Mouse (Mus musculus) spleen, adult 2 months (tissue): ENCODE data around the gene AY761185.

Experiments
- CTCF ChIP-seq: fragments of 200-500 bp; IDR thresholded peaks from 2 replicates; pipeline ENCODE4 v1.5.1; 2011; ENCODE audit warnings: mild to moderate bottlenecking, inconsistent platforms; ENCODE audit not compliant: insufficient read depth, insufficient read length, insufficient replicate concordance; ENCODE audit errors: extremely low read depth
- POLR2A ChIP-seq: fragments of 200-500 bp; IDR thresholded peaks from 2 replicates; pipeline ENCODE4 v1.6.1; 2011; ENCODE audit warnings: low read depth, low read length, inconsistent platforms

GRCm38 (mm10) chr8:20908256-20908655 is 36.3 kb downstream of the AY761185 start:
- TF ChIP-seq CTCF (no peak), POLR2A (no peak)
